Mouse (Mus musculus) stomach, postnatal 0 days (tissue): ENCODE measurements around the gene Cblb.

Source experiments
- CTCF ChIP-seq: IDR thresholded peaks from 2 replicates; pipeline ENCODE4 v1.5.1; 2016; ENCODE audit warnings: antibody characterized with exemption, low read depth, mild to moderate bottlenecking, moderate library complexity
- EP300 ChIP-seq: optimal IDR thresholded peaks from 2 replicates; pipeline ENCODE3; 2016; ENCODE audit warnings: antibody characterized with exemption

DNA sequence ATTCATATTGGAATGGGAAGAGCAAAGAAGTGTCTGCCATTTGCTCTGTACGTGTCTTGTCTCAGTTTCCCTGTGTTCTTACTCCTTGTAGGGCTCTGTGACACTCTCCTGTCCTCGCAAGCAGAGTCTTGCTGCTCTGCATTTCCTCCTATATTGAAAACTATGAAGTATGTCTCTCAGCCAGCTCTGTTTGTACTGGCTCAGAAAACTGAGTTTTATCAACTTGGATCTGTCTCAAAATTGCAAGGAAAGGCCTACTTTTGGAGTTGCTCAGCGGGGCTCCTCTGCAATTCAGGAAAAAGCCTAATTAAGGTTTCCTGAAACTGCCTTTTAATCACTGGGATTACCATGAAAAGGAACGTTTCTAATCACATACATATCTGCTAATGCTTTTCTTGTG is 46.9 kb downstream of the Cblb start:
- TF ChIP-seq EP300 (no peak), CTCF (no peak)
